Mouse (Mus musculus): Measurements from ENCODE around the gene Glrx5. TPM values are rescaled to one million over a fixed set of nuclear protein-coding genes. Genes with fewer than 3 reads are reported as not detected.

The Glrx5 gene
- total RNA-seq, 2 experiments from 2014 or later: 54.6 to 57.3 TPM

GRCm38 (mm10) chr12:105003715-105004114 is 28.8 kb upstream of the Glrx5 start:
- DNase-seq (ENCODE audit: low spot score): no peak

GRCm38 (mm10) chr12:105004956-105005714 is 27.4 kb upstream of the Glrx5 start:
- no peak for DNase-seq (ENCODE audit: low spot score)

GRCm38 (mm10) chr12:105005715-105005972 is 26.8 kb upstream of the Glrx5 start:
- no peak for DNase-seq (ENCODE audit: low spot score)

GRCm38 (mm10) chr12:105008150-105008549 is 24.3 kb upstream of the Glrx5 start:
- DNase-seq (ENCODE audit: low spot score): no peak

- DNase-seq (ENCODE audit: low spot score): peak; percentile 36
Observed at GRCm38 (mm10) chr12:105008752-105009178, 23.7 kb upstream of the Glrx5 start.

GRCm38 (mm10) chr12:105009370-105010212 is 22.9 kb upstream of the Glrx5 start, which contains the start of gene Syne3:
Gene Syne3, minus strand, starts transcription at chr12:105009809.
- DNase-seq (ENCODE audit: low spot score): peak; percentile 73

GRCm38 (mm10) chr12:105010213-105010790 is 22.2 kb upstream of the Glrx5 start:
- DNase-seq (ENCODE audit: low spot score): no peak

- DNase-seq (ENCODE audit: low spot score): no peak
Observed at GRCm38 (mm10) chr12:105011589-105011988, 20.9 kb upstream of the Glrx5 start.

GRCm38 (mm10) chr12:105012314-105012713 is 20.2 kb upstream of the Glrx5 start:
- DNase-seq (ENCODE audit: low spot score): no peak

GRCm38 (mm10) chr12:105013065-105013464 is 19.4 kb upstream of the Glrx5 start:
- DNase-seq (ENCODE audit: low spot score): peak; percentile 75

- DNase-seq (ENCODE audit: low spot score): no peak
Observed at GRCm38 (mm10) chr12:105016199-105016598, 16.3 kb upstream of the Glrx5 start.

GRCm38 (mm10) chr12:105016639-105017038 is 15.8 kb upstream of the Glrx5 start:
- no peak for DNase-seq (ENCODE audit: low spot score)

- DNase-seq (ENCODE audit: low spot score): no peak
Observed at GRCm38 (mm10) chr12:105019359-105020219, 12.9 kb upstream of the Glrx5 start.

- DNase-seq (ENCODE audit: low spot score): no peak
Observed at GRCm38 (mm10) chr12:105021441-105022069, 10.9 kb upstream of the Glrx5 start.

- DNase-seq (ENCODE audit: low spot score): no peak
Observed at GRCm38 (mm10) chr12:105022141-105022540, 10.3 kb upstream of the Glrx5 start.

GRCm38 (mm10) chr12:105022776-105023175 is 9.7 kb upstream of the Glrx5 start:
- DNase-seq (ENCODE audit: low spot score): no peak

GRCm38 (mm10) chr12:105025271-105025946 is 7.1 kb upstream of the Glrx5 start:
- peak; percentile 72 for DNase-seq (ENCODE audit: low spot score)

GRCm38 (mm10) chr12:105025947-105026586 is 6.4 kb upstream of the Glrx5 start:
- DNase-seq (ENCODE audit: low spot score): no peak

- peak; percentile 86 for DNase-seq (ENCODE audit: low spot score)
Observed at GRCm38 (mm10) chr12:105027323-105027991, 5.0 kb upstream of the Glrx5 start.
